Mouse (Mus musculus): ENCODE measurements around the gene Vmn2r75. TPM values are rescaled to one million over a fixed set of nuclear protein-coding genes. Genes with fewer than 3 reads are reported as not detected.
"Not testable (repeated sequence)": the region's sequence is repeated elsewhere in the genome, so short reads cannot be mapped to it uniquely, and the experiment has no call there.

Gene Vmn2r75
- polyA plus RNA-seq (2016; fragmentation: Nextera tagmentation; extraction: Ambion mirVana) = not detected in 2 replicates

DNA sequence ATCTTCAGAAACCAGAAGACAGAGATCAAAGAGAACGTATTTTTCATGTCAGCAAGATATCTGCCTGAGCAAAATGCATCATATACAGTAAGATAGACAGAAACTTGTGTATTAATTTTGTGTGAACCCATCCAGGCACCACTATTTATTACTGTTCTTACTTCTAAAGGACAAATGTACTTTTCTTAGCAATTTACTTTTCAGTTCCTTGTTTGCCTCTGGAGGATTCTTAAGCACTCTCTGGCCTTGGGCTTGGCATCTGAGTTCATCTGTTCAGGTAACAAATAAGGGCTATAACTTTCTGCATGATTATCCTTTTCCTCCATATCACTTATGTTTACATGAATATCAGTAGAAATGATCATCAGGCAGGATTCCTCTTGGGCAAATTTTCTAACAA, at the start of gene Vmn2r75:
TSS of gene Vmn2r75 (minus strand) at position 101 of the 400 bp plus-strand sequence.
- not testable (repeated sequence) for ATAC-seq (ENCODE audit: insufficient number of reproducible peaks, insufficient read depth, low FRiP score, low TSS enrichment); H3K36me3 ChIP-seq; H3K4me3 ChIP-seq; H3K27me3 ChIP-seq; H3K4me2 ChIP-seq (replicated peaks); H3K9me3 ChIP-seq; H3K4me1 ChIP-seq; H3K27ac ChIP-seq; H3K9ac ChIP-seq
- WGBS = 69% methylated on average over 1 of the region's 1 CpGs

DNA sequence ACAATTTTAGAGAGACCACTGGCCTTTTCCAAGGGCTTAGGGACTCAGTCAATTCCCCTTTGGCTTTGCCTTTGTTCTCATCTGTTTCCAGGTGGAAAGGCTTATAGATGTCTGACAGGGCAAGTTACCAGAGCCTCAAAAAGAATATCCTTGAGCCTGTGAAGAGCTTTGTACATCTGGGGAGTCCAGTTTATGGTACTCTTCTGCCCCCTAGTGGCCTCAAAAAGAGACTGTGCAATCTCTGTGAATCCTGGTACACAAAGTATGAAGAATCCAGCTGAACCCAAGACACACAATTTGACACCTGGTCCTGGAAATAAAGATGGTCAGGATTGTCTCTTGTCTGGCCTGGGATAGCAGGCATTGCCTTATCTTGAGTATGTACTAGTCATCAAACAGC, 39.8 kb upstream of the Vmn2r75 start:
- Histone ChIP-seq H3K4me3 (no peak overlapping the region), H3K4me2 (replicated peaks) (no peak overlapping the region), H3K27me3 (no peaks in the 10 kb centered on the region), H3K4me1 (no peaks in the 10 kb centered on the region), H3K36me3 (no peaks in the 10 kb centered on the region), H3K9me3 (no peaks in the 10 kb centered on the region), H3K27ac (no peak overlapping the region), H3K9ac (no peak overlapping the region)
- no peak for ATAC-seq (ENCODE audit: insufficient number of reproducible peaks, insufficient read depth, low FRiP score, low TSS enrichment)

Other genes starting within 250 kb of the Vmn2r75 start
- not detected in 2 replicates for gene Vmn2r74, start 210.1 kb downstream of the Vmn2r75 start, polyA plus RNA-seq (2016; fragmentation: Nextera tagmentation; extraction: Ambion mirVana)
- gene Vmn2r76, start 74.5 kb upstream of the Vmn2r75 start, polyA plus RNA-seq (2016; fragmentation: Nextera tagmentation; extraction: Ambion mirVana) = not detected in 2 replicates
- gene Olfr310, start 105.4 kb upstream of the Vmn2r75 start, polyA plus RNA-seq (2016; fragmentation: Nextera tagmentation; extraction: Ambion mirVana) = not detected in 2 replicates
- not detected in 2 replicates for gene Olfr309, start 141.9 kb upstream of the Vmn2r75 start, polyA plus RNA-seq (2016; fragmentation: Nextera tagmentation; extraction: Ambion mirVana)
- not detected in 2 replicates for gene Olfr308, start 153.9 kb upstream of the Vmn2r75 start, polyA plus RNA-seq (2016; fragmentation: Nextera tagmentation; extraction: Ambion mirVana)
- gene Olfr307, start 165.8 kb upstream of the Vmn2r75 start, polyA plus RNA-seq (2016; fragmentation: Nextera tagmentation; extraction: Ambion mirVana) = not detected in 2 replicates
- gene Olfr305, start 195.2 kb upstream of the Vmn2r75 start, polyA plus RNA-seq (2016; fragmentation: Nextera tagmentation; extraction: Ambion mirVana) = not detected in 2 replicates
- not detected in 2 replicates for gene Olfr304, start 214.9 kb upstream of the Vmn2r75 start, polyA plus RNA-seq (2016; fragmentation: Nextera tagmentation; extraction: Ambion mirVana)
- not detected in 2 replicates for gene Olfr303, start 226.0 kb upstream of the Vmn2r75 start, polyA plus RNA-seq (2016; fragmentation: Nextera tagmentation; extraction: Ambion mirVana)
- gene Olfr301, start 232.1 kb upstream of the Vmn2r75 start, polyA plus RNA-seq (2016; fragmentation: Nextera tagmentation; extraction: Ambion mirVana) = not detected in 2 replicates

Data from embryonic facial prominence, embryonic 12.5 days (tissue).